21 mouse cellular contexts compared by ENCODE assay signal in the genomic region with DNA sequence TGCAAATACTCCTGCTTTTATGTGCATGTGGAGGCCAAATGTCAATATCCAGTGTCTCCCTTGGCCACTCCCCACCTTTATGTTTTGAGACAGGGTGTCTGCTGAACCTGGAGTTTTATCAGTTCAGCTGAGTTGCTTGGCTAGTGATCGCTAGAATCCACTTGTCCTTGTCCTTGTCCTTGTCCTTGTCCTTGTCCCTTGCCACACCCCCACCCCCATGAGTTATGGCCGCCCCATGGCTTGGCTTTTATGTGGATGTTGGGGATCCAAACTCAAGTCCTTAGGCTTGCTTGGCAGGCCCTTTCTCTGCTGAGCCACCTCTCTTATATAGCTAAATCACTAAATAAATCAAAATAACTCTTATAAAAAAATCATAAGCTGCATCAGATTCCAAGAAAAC. TPM values are rescaled to one million over a fixed set of nuclear protein-coding genes. Genes with fewer than 3 reads are reported as not detected.
A peak's percentile ranks its signal among the peaks of the same experiment; 100 is the strongest.
DNase-seq lines count a peak whose midpoint lies in the region; ATAC-seq and TF ChIP-seq lines count a peak whose summit lies in the region.
"Had no signal": no experiment of that assay in that cellular context is flagged by ENCODE, and none has a peak within 500 bp of the region (broad histone marks: within the 10 kb centered on the region; RNA-seq: fewer than 3 reads in every experiment).

No protein-coding gene starts in this region.

- no peaks in the 10 kb centered on the region for H3K4me1 ChIP-seq in hindbrain, postnatal 0 days (ENCODE audit: insufficient read depth, low read length)
- peaks cover 17% of the 10 kb centered on the region; the same call in 1 of the 2 replicates for H3K4me1 ChIP-seq in hindbrain, embryonic 12.5 days
- H3K4me1 ChIP-seq in cortical plate, adult 2 months (ENCODE audit: control insufficient read depth, insufficient read depth, low read length): peaks cover 16% of the 10 kb centered on the region
- peaks cover 13% of the 10 kb centered on the region; the same call in 1 of the 2 replicates for H3K4me1 ChIP-seq in stomach, embryonic 14.5 days (ENCODE audit: control insufficient read depth, insufficient read depth, low read length)

- peaks cover 7% of the 10 kb centered on the region; the same call in 1 of the 2 replicates for H3K36me3 ChIP-seq in hindbrain, postnatal 0 days (ENCODE audit: insufficient read depth, low read length)
- peaks cover 23% of the 10 kb centered on the region for H3K36me3 ChIP-seq in hindbrain, embryonic 12.5 days
- peaks cover 4% of the 10 kb centered on the region; the same call in 1 of the 2 replicates for H3K36me3 ChIP-seq in stomach, embryonic 14.5 days (ENCODE audit: control insufficient read depth, insufficient read depth, low read length)

- 88% methylated on average over 2 of the region's 2 CpGs for WGBS in hindbrain, postnatal 0 days
- WGBS in hindbrain, embryonic 12.5 days: 98% methylated on average over 2 of the region's 2 CpGs
- 77% methylated on average over 2 of the region's 2 CpGs for WGBS in stomach, embryonic 14.5 days

- no peak for TF ChIP-seq CTCF in hindbrain, postnatal 0 days (IDR thresholded peaks at IDR 0.05; ENCODE audit: low read depth)
- no peak for TF ChIP-seq CTCF in cortical plate, adult 2 months (IDR thresholded peaks at IDR 0.05; ENCODE audit: extremely low read depth, insufficient read depth, low read length)

- no peak for DNase-seq in hindbrain, postnatal 0 days (ENCODE audit: low spot score)
- peak; percentile 74 for DNase-seq in adrenal gland, postnatal 14 days
- no peak for DNase-seq in Muller cell, postnatal 12 days (ENCODE audit: inconsistent ontology term)
- no peak for DNase-seq in right cerebral cortex, postnatal 25 days
- DNase-seq: cerebellum, postnatal 10 days; embryo, embryonic 11 days; heart, postnatal 4 days; lung, postnatal 36 days; thymus, adult 2 months had no signal

- H3K9me3 ChIP-seq in hindbrain, postnatal 0 days (ENCODE audit: low read length): no peaks in the 10 kb centered on the region
- no peaks in the 10 kb centered on the region for H3K9me3 ChIP-seq in hindbrain, embryonic 12.5 days (replicated peaks)
- H3K9me3 ChIP-seq in stomach, embryonic 14.5 days (ENCODE audit: control insufficient read depth, low read depth, low read length): no peaks in the 10 kb centered on the region
- H3K9me3 ChIP-seq: G1E; heart, embryonic 13.5 days; liver, embryonic 15.5 days; midbrain, embryonic 10.5 days; neural tube, embryonic 13.5 days had no signal

- no peaks in the 10 kb centered on the region for H3K27me3 ChIP-seq in hindbrain, postnatal 0 days (ENCODE audit: insufficient read depth, low read length)
- H3K27me3 ChIP-seq in hindbrain, embryonic 12.5 days: no peaks in the 10 kb centered on the region
- H3K27me3 ChIP-seq in stomach, embryonic 14.5 days (ENCODE audit: control insufficient read depth, insufficient read depth, low read length): no peaks in the 10 kb centered on the region
- H3K27me3 ChIP-seq: heart, embryonic 13.5 days; limb, embryonic 12.5 days; liver, embryonic 15.5 days; neural tube, embryonic 13.5 days had no signal

- no peak for ATAC-seq in hindbrain, postnatal 0 days
- no peak for ATAC-seq in hindbrain, embryonic 12.5 days (ENCODE audit: low FRiP score)
- no peak for ATAC-seq in stomach, embryonic 14.5 days (ENCODE audit: insufficient number of reproducible peaks, insufficient read depth, low FRiP score, low read depth)
- ATAC-seq: forebrain, embryonic 14.5 days; inflammation-experienced regulatory T-cells, adult 6 months had no signal

- H3K27ac ChIP-seq in hindbrain, postnatal 0 days: 0 out of 2 replicates have a peak overlapping the region, but pooled peaks have one; percentile 3
- no peak overlapping the region for H3K27ac ChIP-seq in hindbrain, embryonic 12.5 days
- H3K27ac ChIP-seq in cortical plate, adult 2 months (ENCODE audit: insufficient read depth, low read length): peak overlapping the region; percentile 11
- peak overlapping the region; percentile 52; the same call in 1 of the 2 replicates for H3K27ac ChIP-seq in stomach, embryonic 14.5 days (ENCODE audit: low read length)
- H3K27ac ChIP-seq: heart, embryonic 13.5 days; limb, embryonic 12.5 days; liver, embryonic 15.5 days; midbrain, embryonic 10.5 days had no signal

- H3K9ac ChIP-seq in hindbrain, postnatal 0 days (replicated peaks; ENCODE audit: low read length): no peak overlapping the region
- H3K9ac ChIP-seq in hindbrain, embryonic 12.5 days: no peak overlapping the region
- no peak overlapping the region for H3K9ac ChIP-seq in stomach, embryonic 14.5 days (replicated peaks; ENCODE audit: low read depth, low read length)
- H3K9ac ChIP-seq: heart, embryonic 13.5 days; limb, embryonic 12.5 days; liver, embryonic 15.5 days; neural tube, embryonic 13.5 days had no signal

- TF ChIP-seq POLR2A in cortical plate, adult 2 months (IDR thresholded peaks at IDR 0.05; ENCODE audit: extremely low read depth, insufficient read depth, low read length): no peak

- H3K4me2 ChIP-seq in hindbrain, postnatal 0 days (ENCODE audit: low read depth, low read length): no peak overlapping the region
- no peak overlapping the region for H3K4me2 ChIP-seq in hindbrain, embryonic 12.5 days (replicated peaks)
- H3K4me2 ChIP-seq in stomach, embryonic 14.5 days (replicated peaks; ENCODE audit: low read depth, low read length): no peak overlapping the region
- H3K4me2 ChIP-seq: heart, embryonic 13.5 days; limb, embryonic 12.5 days; liver, embryonic 15.5 days; neural tube, embryonic 13.5 days had no signal

- no peak overlapping the region for H3K4me3 ChIP-seq in hindbrain, postnatal 0 days (ENCODE audit: low read length)
- no peak overlapping the region for H3K4me3 ChIP-seq in hindbrain, embryonic 12.5 days
- H3K4me3 ChIP-seq in cortical plate, adult 2 months (ENCODE audit: insufficient read depth, low read length): no peak overlapping the region
- H3K4me3 ChIP-seq in stomach, embryonic 14.5 days (ENCODE audit: low read depth, low read length): no peak overlapping the region
- H3K4me3 ChIP-seq: erythroblast, embryonic 14.5 days; heart, embryonic 13.5 days; limb, embryonic 12.5 days; liver, embryonic 15.5 days; midbrain, embryonic 10.5 days; neural tube, embryonic 13.5 days had no signal

RNA-seq across cellular contexts. Expression of a gene that starts 29.6 kb away (rescaled TPM):
- 92.3 and 100 TPM in 2 replicates for total RNA-seq in hindbrain, postnatal 0 days (2014; rRNA removed)
- polyA plus RNA-seq in hindbrain, postnatal 0 days (2015; fragmentation: Nextera tagmentation; extraction: Ambion mirVana): 23.7 and 23.9 TPM in 2 replicates
- 14.3 and 17.7 TPM in 2 replicates for polyA plus RNA-seq in hindbrain, embryonic 12.5 days (2016; fragmentation: Nextera tagmentation; extraction: Ambion mirVana)
- total RNA-seq in adrenal gland, postnatal 14 days (2021): 485 and 569 TPM in 2 replicates
- 43.1 and 43.5 TPM in 2 replicates for polyA plus RNA-seq in cortical plate, adult 2 months (2012; rRNA removed)
- polyA plus RNA-seq in stomach, embryonic 14.5 days (2014; fragmentation: Nextera tagmentation; extraction: Ambion mirVana): 15.0 and 16.7 TPM in 2 replicates
